24 mouse cellular contexts compared by ENCODE assay signal in the genomic region with DNA sequence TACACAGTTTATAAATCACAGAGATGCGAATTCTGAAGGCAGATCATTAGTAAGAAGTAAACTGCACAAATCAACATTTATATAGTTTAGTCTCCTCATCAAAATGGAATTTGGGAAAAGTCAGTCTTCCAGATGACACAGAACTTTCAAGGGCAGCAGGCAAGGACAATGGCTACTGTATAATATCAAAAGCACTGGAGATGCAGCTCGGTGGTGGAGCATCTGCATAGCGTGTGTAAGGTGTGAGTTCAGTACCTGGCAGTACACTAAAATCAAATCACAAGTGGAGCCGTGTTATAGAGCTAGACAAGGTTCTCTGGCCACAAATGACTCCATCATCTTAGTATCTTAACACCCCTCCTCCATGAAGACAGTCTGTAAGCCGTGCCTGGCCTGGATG. TPM values are rescaled to one million over a fixed set of nuclear protein-coding genes. Genes with fewer than 3 reads are reported as not detected.
"Had no signal": no experiment of that assay in that cellular context is flagged by ENCODE, and none has a peak within 500 bp of the region (broad histone marks: within the 10 kb centered on the region; RNA-seq: fewer than 3 reads in every experiment).

No protein-coding gene starts in this region.

- H3K27ac ChIP-seq: lung, embryonic 15.5 days; macrophage; midbrain, embryonic 13.5 days; midbrain, embryonic 15.5 days; neural tube, embryonic 12.5 days; stomach, embryonic 15.5 days; stomach, postnatal 0 days had no signal

- H3K9ac ChIP-seq: lung, embryonic 15.5 days; midbrain, embryonic 13.5 days; midbrain, embryonic 15.5 days; neural tube, embryonic 12.5 days; stomach, embryonic 15.5 days had no signal

- H3K4me2 ChIP-seq: lung, embryonic 15.5 days; midbrain, embryonic 11.5 days; midbrain, embryonic 13.5 days; midbrain, embryonic 15.5 days; neural tube, embryonic 12.5 days; stomach, embryonic 15.5 days had no signal

- DNase-seq: lung, adult 2 months; lung, postnatal 14 days; lung, postnatal 36 days; right cerebral cortex, postnatal 14 days; thymus, adult 2 months; thymus, postnatal 25 days; thymus, postnatal 4 days had no signal

- H3K9me3 ChIP-seq: lung, embryonic 15.5 days; midbrain, embryonic 15.5 days; neural tube, embryonic 12.5 days; stomach, embryonic 15.5 days had no signal

- ATAC-seq: lung, postnatal 0 days; midbrain, embryonic 13.5 days; midbrain, embryonic 15.5 days had no signal

- H3K36me3 ChIP-seq: lung, embryonic 15.5 days; midbrain, embryonic 13.5 days; midbrain, embryonic 15.5 days; neural tube, embryonic 12.5 days; stomach, embryonic 15.5 days had no signal

- H3K4me3 ChIP-seq: lung, embryonic 15.5 days; megakaryocyte, embryonic 14.5 days; midbrain, embryonic 13.5 days; midbrain, embryonic 15.5 days; neural tube, embryonic 12.5 days; stomach, embryonic 15.5 days had no signal

- H3K4me1 ChIP-seq: lung, embryonic 15.5 days; midbrain, embryonic 13.5 days; midbrain, embryonic 15.5 days; neural tube, embryonic 12.5 days had no signal

- H3K27me3 ChIP-seq: lung, embryonic 15.5 days; megakaryocyte, embryonic 14.5 days; midbrain, embryonic 13.5 days; midbrain, embryonic 15.5 days; neural tube, embryonic 12.5 days; stomach, embryonic 15.5 days had no signal

RNA-seq across cellular contexts. Expression of gene Gm10322, which starts 57.7 kb away (rescaled TPM):
- total RNA-seq: megakaryocyte progenitor cell, adult 5-6 weeks; midbrain, postnatal 0 days; monocyte, adult 5-6 weeks; neutrophil, adult 5-6 weeks had no signal
- polyA plus RNA-seq: lung, adult 2 months; lung, embryonic 15.5 days; lung, postnatal 0 days; macrophage; midbrain, embryonic 11.5 days; midbrain, embryonic 13.5 days; midbrain, embryonic 15.5 days; midbrain, postnatal 0 days; neural tube, embryonic 12.5 days; neural tube, embryonic 14.5 days; spleen, adult 2 months; stomach, embryonic 15.5 days; stomach, postnatal 0 days; testis, adult 2 months had no signal
